Mouse (Mus musculus) lung, postnatal 14 days (tissue): ENCODE data around the gene Comtd1.

Source experiments
- DNase-seq: peaks from one replicate; pipeline ENCODE4 v3.0.0; 2021

Comtd1 gene

DNA sequence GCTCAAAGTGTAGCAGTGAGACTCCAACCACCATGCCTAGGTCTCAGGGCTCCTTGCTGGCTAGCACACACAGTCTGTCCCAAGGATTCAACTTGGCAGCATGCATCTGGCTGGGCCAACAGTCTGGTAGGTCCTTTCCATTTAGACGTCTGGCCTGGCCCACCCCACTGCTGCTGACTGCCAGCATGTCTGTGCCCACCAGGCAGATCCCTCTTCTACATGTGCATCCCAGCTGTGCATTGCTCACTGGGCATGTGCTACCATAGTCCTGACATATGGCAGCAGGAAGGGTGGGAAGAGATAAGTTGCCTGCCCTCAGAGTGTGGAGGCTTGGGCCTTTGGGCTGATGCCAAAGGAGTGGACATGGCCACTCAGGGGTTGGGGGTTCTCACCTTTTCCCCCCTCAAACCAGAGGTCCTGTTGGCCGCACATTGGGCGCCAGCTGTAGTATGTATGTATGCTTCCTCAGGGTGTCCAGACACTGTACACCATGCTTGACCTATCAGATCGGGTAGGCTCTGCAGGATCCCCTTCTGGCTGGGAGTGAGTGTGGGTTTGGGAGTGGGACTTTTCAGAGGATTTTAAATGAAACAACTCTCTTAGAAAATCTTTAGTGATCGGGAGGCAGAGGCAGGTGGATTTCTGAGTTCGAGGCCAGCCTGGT lies 46.1 kb downstream of the Comtd1 start:
- no peak for DNase-seq

DNA sequence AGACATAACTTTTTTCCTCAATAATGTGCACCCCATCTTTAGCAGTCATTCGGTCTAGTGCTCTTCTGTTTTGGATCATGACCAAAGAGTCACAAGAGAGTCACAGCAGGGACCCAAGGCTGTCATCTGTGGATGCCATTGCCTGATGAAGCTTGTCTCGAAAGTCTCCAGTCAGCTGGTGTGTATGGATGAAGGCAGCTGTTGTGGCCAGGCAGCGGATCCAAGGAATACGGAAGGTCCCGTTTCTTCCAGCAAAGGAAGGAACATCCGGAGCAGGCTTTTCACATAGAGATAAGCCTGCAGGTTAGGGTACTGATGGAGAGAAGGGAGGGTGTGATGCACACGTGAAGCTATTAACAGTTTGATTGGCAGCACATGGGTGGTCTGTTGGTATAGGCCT lies 47.2 kb downstream of the Comtd1 start:
- DNase-seq, result no peak

DNA sequence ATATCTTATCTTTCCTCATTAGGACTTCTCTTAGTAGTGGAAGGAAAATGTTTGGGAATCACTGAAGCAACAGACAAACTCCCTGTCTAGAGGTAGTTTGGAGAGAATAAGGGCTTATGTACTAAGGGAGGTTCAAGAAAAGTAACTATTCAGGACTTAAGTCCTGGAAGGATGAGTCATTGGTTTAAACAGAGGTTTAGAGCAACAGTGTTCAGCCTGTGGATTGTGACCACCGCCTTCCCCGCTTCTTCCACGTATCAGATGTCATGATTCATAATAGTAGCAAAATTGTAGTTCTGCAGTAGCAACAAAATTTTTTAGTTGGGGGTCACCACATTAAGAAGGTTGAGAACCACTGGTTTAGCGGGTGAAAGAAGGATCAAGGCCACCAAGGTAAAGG lies 48.1 kb downstream of the Comtd1 start:
- DNase-seq, result no peak
